Mouse (Mus musculus): ENCODE data around the gene Ublcp1.

The Ublcp1 gene

DNA sequence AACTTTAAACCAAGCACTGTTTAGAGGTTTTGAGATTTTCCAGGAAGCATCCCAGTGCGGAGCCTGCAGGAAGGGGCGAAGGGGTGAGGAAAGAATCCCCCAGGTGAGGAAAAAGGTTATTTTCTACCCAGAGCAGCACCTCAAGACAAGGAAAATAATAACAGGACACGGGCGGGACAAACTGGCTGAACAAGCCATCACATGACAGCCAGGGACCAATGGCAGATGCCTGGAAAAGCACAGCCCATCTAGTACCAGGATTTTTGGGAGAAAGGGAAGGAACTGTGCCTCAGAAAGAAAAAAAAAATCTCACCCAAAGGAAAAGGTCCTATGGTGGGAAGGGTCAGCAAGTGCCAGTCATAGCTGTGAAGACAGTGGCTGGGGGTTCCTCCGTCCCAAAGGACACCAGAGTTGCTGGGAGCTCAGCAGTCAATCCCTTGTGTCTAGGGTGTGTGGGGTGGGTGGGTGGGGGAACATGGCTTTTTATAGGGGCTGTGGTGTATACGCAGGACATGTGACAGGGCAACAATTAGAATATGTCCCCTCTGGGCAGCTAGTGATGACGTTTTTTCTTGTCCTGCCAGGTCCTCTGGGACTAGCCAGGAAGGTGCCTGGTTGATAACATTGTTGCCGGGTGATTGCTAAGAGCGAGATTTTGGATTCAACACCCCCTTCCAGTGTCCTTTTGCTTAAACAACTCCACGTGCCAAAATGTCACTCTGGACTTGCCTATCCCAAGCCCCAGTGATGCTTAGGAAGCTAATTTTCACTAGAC lies 47.8 kb downstream of the Ublcp1 start:
- DNase-seq (ENCODE audit: low spot score): no peak

DNA sequence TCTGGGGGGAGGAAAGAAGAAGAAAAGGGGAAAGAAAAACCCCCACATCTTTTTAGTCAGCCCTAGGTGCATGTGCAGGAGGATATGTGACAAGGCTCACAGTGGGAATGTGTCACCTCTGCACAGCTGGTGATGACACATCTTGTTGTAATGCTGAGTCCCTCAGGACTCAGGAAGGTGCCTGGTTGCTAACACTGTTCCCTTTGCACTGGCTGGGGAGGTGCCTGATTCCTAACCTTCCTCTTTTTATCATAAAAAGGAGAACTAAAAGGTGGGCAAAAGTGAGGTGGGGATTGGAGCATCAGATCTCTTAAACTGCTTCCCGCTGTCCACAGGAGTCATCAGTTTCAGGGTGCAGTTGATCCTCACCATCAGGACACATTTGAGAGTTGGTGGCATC lies 52.9 kb downstream of the Ublcp1 start:
- no peak for DNase-seq (ENCODE audit: low spot score)

- DNase-seq (ENCODE audit: low spot score): no peak
Measured at GRCm38 (mm10) chr11:44414605-44415004, 55.7 kb downstream of the Ublcp1 start.

DNA sequence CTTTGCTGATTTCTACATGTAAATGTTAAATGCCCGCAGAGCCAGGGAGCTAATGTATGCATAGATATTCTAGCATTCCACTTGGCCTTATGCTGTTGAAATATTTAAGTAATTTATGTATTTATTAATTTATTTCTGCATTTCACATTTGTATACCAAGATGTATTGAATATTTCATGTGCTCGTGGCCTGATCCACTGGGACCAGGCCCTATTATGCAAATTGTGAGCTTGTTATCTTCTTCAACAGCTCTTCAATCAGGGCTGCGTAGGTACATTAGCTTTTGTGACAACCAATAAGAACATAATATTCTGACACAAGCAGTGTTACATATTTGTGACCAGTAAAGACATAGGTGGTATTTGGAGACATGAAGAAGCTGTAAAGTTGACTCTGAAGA lies 56.9 kb downstream of the Ublcp1 start:
- DNase-seq (ENCODE audit: low spot score): no peak

GRCm38 (mm10) chr11:44412276-44412675 lies 58.0 kb downstream of the Ublcp1 start:
- no peak for DNase-seq (ENCODE audit: low spot score)

GRCm38 (mm10) chr11:44410413-44410812 lies 59.9 kb downstream of the Ublcp1 start:
- no peak for DNase-seq (ENCODE audit: low spot score)

- no peak for DNase-seq (ENCODE audit: low spot score)
Measured at GRCm38 (mm10) chr11:44408626-44409025, 61.7 kb downstream of the Ublcp1 start.

DNA sequence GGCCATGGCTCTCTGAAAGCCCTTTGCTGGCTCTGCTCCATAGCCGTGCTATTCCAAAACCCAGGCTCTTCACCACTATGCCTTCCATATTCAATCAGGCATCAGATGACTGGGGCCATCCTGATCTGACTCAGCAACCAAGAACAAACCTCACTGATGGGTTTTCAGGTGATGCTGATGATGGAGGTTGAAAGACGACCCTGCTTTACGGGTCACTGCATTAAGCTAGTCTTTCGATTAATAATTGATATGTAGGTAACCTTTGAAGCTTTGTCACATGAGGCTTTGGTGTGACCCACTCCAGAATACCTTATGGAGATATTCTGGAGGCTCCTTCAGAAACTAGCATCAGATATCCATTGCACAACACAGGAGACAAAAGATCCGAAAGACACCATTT lies 63.8 kb downstream of the Ublcp1 start:
- no peak for DNase-seq (ENCODE audit: low spot score)

DNA sequence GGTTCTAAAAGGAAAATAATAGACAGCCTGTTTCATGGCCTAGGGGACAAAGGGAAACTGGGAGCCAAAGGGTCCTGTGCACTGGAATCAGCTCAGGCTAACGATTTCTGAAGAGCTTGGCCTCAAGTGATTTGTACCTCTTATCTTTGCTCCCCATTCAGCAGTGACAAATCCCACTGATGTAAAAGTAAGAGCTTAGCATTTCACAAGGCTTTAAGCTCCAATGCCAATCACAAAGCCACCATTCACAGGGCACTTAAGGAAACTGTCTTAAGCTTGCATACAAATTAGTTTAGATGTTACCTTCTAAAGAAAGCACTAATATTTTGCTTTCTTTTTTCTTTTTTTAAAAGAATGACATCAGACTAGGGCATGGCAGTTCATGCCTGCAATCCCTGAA lies 64.3 kb downstream of the Ublcp1 start:
- DNase-seq (ENCODE audit: low spot score): no peak

DNA sequence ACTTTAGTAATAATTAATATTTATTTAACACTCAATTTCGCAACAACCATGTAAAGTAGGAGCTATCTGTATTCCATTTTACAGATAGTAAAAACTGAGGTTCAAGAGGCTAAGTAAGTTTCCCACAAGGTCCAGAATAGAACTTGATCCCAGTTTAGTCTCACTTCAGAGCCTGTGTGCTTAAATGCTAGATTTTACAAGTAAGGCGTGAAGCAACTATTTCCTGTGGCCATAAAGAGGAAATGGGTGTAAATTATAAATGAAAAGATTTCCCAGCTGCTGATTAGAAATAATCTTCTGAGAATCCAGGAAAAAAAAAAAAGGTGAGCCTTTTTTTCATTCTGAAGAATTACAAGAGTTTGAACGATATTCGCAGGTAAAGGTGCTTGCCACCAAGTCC lies 65.2 kb downstream of the Ublcp1 start:
- DNase-seq (ENCODE audit: low spot score): no peak
